Mouse (Mus musculus): ENCODE results near the gene Gjc1. TPM values are rescaled to one million over a fixed set of nuclear protein-coding genes. Genes with fewer than 3 reads are reported as not detected.

Gene Gjc1
- total RNA-seq, 1 experiment = 74.8 TPM

- in situ Hi-C loops (cut with MboI; ENCODE audit: low sequenced_read_pairs in 2 of 2, unreplicated experiment in 2 of 2) = no loop called here
- Histone ChIP-seq H3K4me1 (ENCODE audit: control insufficient read depth in 2 of 2, insufficient read depth in 2 of 2, low read length in 2 of 2, poor library complexity in 1 of 2) (peaks cover 2 to 17% of the 10 kb centered on the region in 2 experiments; a peak in 3 of 4 replicates), H3K9ac (ENCODE audit: insufficient read depth, low read depth, low read length, poor library complexity, severe bottlenecking) (no peak overlapping the region), H3K27ac (ENCODE audit: insufficient read depth, low read depth, low read length, poor library complexity, severe bottlenecking) (no peak overlapping the region), H3K36me3 (ENCODE audit: control insufficient read depth, insufficient read depth, low read length, poor library complexity, severe bottlenecking) (no peaks in the 10 kb centered on the region), H3K9me3 (ENCODE audit: control insufficient read depth, insufficient read depth, low read depth, low read length) (no peaks in the 10 kb centered on the region), H3K4me3 (ENCODE audit: insufficient read depth in 1 of 2, low read depth in 1 of 2, low read length in 2 of 2, poor library complexity in 1 of 2, severe bottlenecking in 1 of 2) (no peak overlapping the region)
- TF ChIP-seq CHD2 (IDR thresholded peaks at IDR 0.05; ENCODE audit: low read depth, low read length) (no peak), MAFK (IDR thresholded peaks at IDR 0.05; ENCODE audit: insufficient read depth, low read depth, low read length) (no peak), HCFC1 (IDR thresholded peaks at IDR 0.05; ENCODE audit: borderline replicate concordance, insufficient read depth, low read length) (no peak), ZNF384 (IDR thresholded peaks at IDR 0.05; ENCODE audit: low read depth, low read length) (no peak), ZC3H11A (IDR thresholded peaks at IDR 0.05; ENCODE audit: borderline replicate concordance, low read depth, low read length) (no peak)
- no peak for DNase-seq (ENCODE audit: low read depth, low spot score)
Measured at GRCm38 (mm10) chr11:102767055-102767670, 52.3 kb downstream of the Gjc1 start.

- Histone ChIP-seq H3K9me3 (ENCODE audit: control insufficient read depth, insufficient read depth, low read depth, low read length) (no peaks in the 10 kb centered on the region), H3K36me3 (ENCODE audit: control insufficient read depth, insufficient read depth, low read length, poor library complexity, severe bottlenecking) (no peaks in the 10 kb centered on the region), H3K9ac (ENCODE audit: insufficient read depth, low read depth, low read length, poor library complexity, severe bottlenecking) (no peak overlapping the region), H3K27ac (ENCODE audit: insufficient read depth, low read depth, low read length, poor library complexity, severe bottlenecking) (no peak overlapping the region; the same call in 1 of the 2 replicates), H3K4me1 (ENCODE audit: control insufficient read depth in 2 of 2, insufficient read depth in 2 of 2, low read length in 2 of 2, poor library complexity in 1 of 2) (peaks cover 2 to 25% of the 10 kb centered on the region in 2 experiments; a peak in 3 of 4 replicates), H3K4me3 (ENCODE audit: insufficient read depth in 1 of 2, low read depth in 1 of 2, low read length in 2 of 2, poor library complexity in 1 of 2, severe bottlenecking in 1 of 2) (no peak overlapping the region)
- TF ChIP-seq ZNF384 (IDR thresholded peaks at IDR 0.05; ENCODE audit: low read depth, low read length) (no peak), HCFC1 (IDR thresholded peaks at IDR 0.05; ENCODE audit: borderline replicate concordance, insufficient read depth, low read length) (no peak), MAFK (IDR thresholded peaks at IDR 0.05; ENCODE audit: insufficient read depth, low read depth, low read length) (no peak), ZC3H11A (IDR thresholded peaks at IDR 0.05; ENCODE audit: borderline replicate concordance, low read depth, low read length) (no peak), CHD2 (IDR thresholded peaks at IDR 0.05; ENCODE audit: low read depth, low read length) (no peak)
- DNase-seq (ENCODE audit: low read depth, low spot score) = no peak
- in situ Hi-C loops (cut with MboI; ENCODE audit: low sequenced_read_pairs in 2 of 2, unreplicated experiment in 2 of 2) = no loop called here
Measured at GRCm38 (mm10) chr11:102765416-102765815, 54.1 kb downstream of the Gjc1 start.

- DNase-seq (ENCODE audit: low read depth, low spot score) = no peak
- no peaks in the 10 kb centered on the region for H3K9me3 ChIP-seq (ENCODE audit: control insufficient read depth, insufficient read depth, low read depth, low read length)
- peaks cover 0 to 21% of the 10 kb centered on the region in 2 experiments; a peak in 2 of 4 replicates for H3K4me1 ChIP-seq (ENCODE audit: control insufficient read depth in 2 of 2, insufficient read depth in 2 of 2, low read length in 2 of 2, poor library complexity in 1 of 2)
- in situ Hi-C loops (cut with MboI; ENCODE audit: low sequenced_read_pairs in 2 of 2, unreplicated experiment in 2 of 2) = no loop called here
- H3K27ac ChIP-seq (ENCODE audit: insufficient read depth, low read depth, low read length, poor library complexity, severe bottlenecking) = no peak overlapping the region
- TF ChIP-seq ZNF384 (IDR thresholded peaks at IDR 0.05; ENCODE audit: low read depth, low read length) = no peak
- no peak for TF ChIP-seq HCFC1 (IDR thresholded peaks at IDR 0.05; ENCODE audit: borderline replicate concordance, insufficient read depth, low read length)
- no peak for TF ChIP-seq CHD2 (IDR thresholded peaks at IDR 0.05; ENCODE audit: low read depth, low read length)
- TF ChIP-seq MAFK (IDR thresholded peaks at IDR 0.05; ENCODE audit: insufficient read depth, low read depth, low read length) = no peak
- TF ChIP-seq ZC3H11A (IDR thresholded peaks at IDR 0.05; ENCODE audit: borderline replicate concordance, low read depth, low read length) = no peak
- no peaks in the 10 kb centered on the region for H3K36me3 ChIP-seq (ENCODE audit: control insufficient read depth, insufficient read depth, low read length, poor library complexity, severe bottlenecking)
- H3K4me3 ChIP-seq (ENCODE audit: insufficient read depth in 1 of 2, low read depth in 1 of 2, low read length in 2 of 2, poor library complexity in 1 of 2, severe bottlenecking in 1 of 2) = no peak overlapping the region
- no peak overlapping the region for H3K9ac ChIP-seq (ENCODE audit: insufficient read depth, low read depth, low read length, poor library complexity, severe bottlenecking)
Measured at GRCm38 (mm10) chr11:102763009-102763767, 56.3 kb downstream of the Gjc1 start.

GRCm38 (mm10) chr11:102762248-102762647, 57.3 kb downstream of the Gjc1 start:
- DNase-seq (ENCODE audit: low read depth, low spot score) = no peak
- Histone ChIP-seq H3K9me3 (ENCODE audit: control insufficient read depth, insufficient read depth, low read depth, low read length) (no peaks in the 10 kb centered on the region), H3K27ac (ENCODE audit: insufficient read depth, low read depth, low read length, poor library complexity, severe bottlenecking) (no peak overlapping the region), H3K9ac (ENCODE audit: insufficient read depth, low read depth, low read length, poor library complexity, severe bottlenecking) (no peak overlapping the region; the same call in 1 of the 2 replicates), H3K36me3 (ENCODE audit: control insufficient read depth, insufficient read depth, low read length, poor library complexity, severe bottlenecking) (no peaks in the 10 kb centered on the region), H3K4me1 (ENCODE audit: control insufficient read depth in 2 of 2, insufficient read depth in 2 of 2, low read length in 2 of 2, poor library complexity in 1 of 2) (peaks cover 0 to 17% of the 10 kb centered on the region in 2 experiments; a peak in 2 of 4 replicates), H3K4me3 (ENCODE audit: insufficient read depth in 1 of 2, low read depth in 1 of 2, low read length in 2 of 2, poor library complexity in 1 of 2, severe bottlenecking in 1 of 2) (peak overlapping the region; percentile 72 to 89)
- no peak for TF ChIP-seq MAFK (IDR thresholded peaks at IDR 0.05; ENCODE audit: insufficient read depth, low read depth, low read length)
- in situ Hi-C loops (cut with MboI; ENCODE audit: low sequenced_read_pairs in 2 of 2, unreplicated experiment in 2 of 2) = no loop called here

Data from ES-E14 (cell line).